Mouse (Mus musculus) heart, postnatal 0 days (tissue): Measurements from ENCODE around the gene Borcs7.

Experiments used
- CTCF ChIP-seq: IDR thresholded peaks from 2 replicates; pipeline ENCODE4 v1.5.1; 2016; ENCODE audit warnings: antibody characterized with exemption, control low read depth, low read depth
- EP300 ChIP-seq: IDR thresholded peaks from 2 replicates; pipeline ENCODE4 v1.6.1; 2016; ENCODE audit warnings: antibody characterized with exemption, low read depth

DNA sequence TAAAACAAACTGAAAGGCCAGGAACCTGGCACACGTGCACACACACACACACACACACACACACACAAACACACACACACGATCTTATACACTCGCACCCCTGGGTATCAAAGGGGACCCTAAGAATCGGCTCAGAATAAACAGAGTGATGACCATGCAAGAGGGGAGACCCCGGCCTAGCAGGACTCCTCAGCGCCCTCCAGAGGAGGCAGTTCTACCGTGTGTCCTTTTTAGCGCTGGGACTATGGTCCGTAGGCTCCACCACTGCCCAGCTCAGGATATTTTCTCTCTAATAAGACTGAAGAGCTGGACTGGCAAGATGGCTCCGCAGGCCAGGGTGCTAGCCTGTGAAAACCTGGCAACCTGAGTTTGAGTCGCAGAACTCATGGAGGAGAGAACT, 34.7 kb downstream of the Borcs7 start:
- no peak for TF ChIP-seq EP300
- no peak for TF ChIP-seq CTCF
